Mouse (Mus musculus): ENCODE measurements around the gene Rgl3.

Rgl3 gene

GRCm38 (mm10) chr9:21983911-21984310 is 5.3 kb downstream of the Rgl3 start:
- no peak for DNase-seq (ENCODE audit: low read depth, low spot score)

- no peak for DNase-seq (ENCODE audit: low read depth, low spot score)
Measured at GRCm38 (mm10) chr9:21978398-21979128, 10.7 kb downstream of the Rgl3 start.

- peak; percentile 48 for DNase-seq (ENCODE audit: low read depth, low spot score)
Measured at GRCm38 (mm10) chr9:21977972-21978371, 11.3 kb downstream of the Rgl3 start.

- DNase-seq (ENCODE audit: low read depth, low spot score) = no peak
Measured at GRCm38 (mm10) chr9:21977331-21977730, 11.9 kb downstream of the Rgl3 start.

- DNase-seq (ENCODE audit: low read depth, low spot score) = no peak
Measured at GRCm38 (mm10) chr9:21976626-21977175, 12.5 kb downstream of the Rgl3 start.

GRCm38 (mm10) chr9:21969304-21969703 is 19.9 kb downstream of the Rgl3 start:
- no peak for DNase-seq (ENCODE audit: low read depth, low spot score)

GRCm38 (mm10) chr9:21968883-21969282 is 20.4 kb downstream of the Rgl3 start:
- DNase-seq (ENCODE audit: low read depth, low spot score) = no peak

- no peak for DNase-seq (ENCODE audit: low read depth, low spot score)
Measured at GRCm38 (mm10) chr9:21963417-21963816, 25.8 kb downstream of the Rgl3 start, which contains the start of gene Epor. Gene Epor (minus strand): TSS chr9:21963506.

- peak; percentile 76 for DNase-seq (ENCODE audit: low read depth, low spot score)
Measured at GRCm38 (mm10) chr9:21962416-21963059, 26.7 kb downstream of the Rgl3 start.

- no peak for DNase-seq (ENCODE audit: low read depth, low spot score)
Measured at GRCm38 (mm10) chr9:21962010-21962409, 27.2 kb downstream of the Rgl3 start.

- DNase-seq (ENCODE audit: low read depth, low spot score) = peak; percentile 21
Measured at GRCm38 (mm10) chr9:21961366-21961980, 27.8 kb downstream of the Rgl3 start.

GRCm38 (mm10) chr9:21960558-21961208 is 28.6 kb downstream of the Rgl3 start:
- DNase-seq (ENCODE audit: low read depth, low spot score) = no peak

GRCm38 (mm10) chr9:21960135-21960534 is 29.1 kb downstream of the Rgl3 start:
- no peak for DNase-seq (ENCODE audit: low read depth, low spot score)

GRCm38 (mm10) chr9:21959244-21959643 is 30.0 kb downstream of the Rgl3 start:
- no peak for DNase-seq (ENCODE audit: low read depth, low spot score)

- DNase-seq (ENCODE audit: low read depth, low spot score) = no peak
Measured at GRCm38 (mm10) chr9:21958372-21958771, 30.9 kb downstream of the Rgl3 start.

GRCm38 (mm10) chr9:21955570-21956281 is 33.5 kb downstream of the Rgl3 start, which contains the start of gene Swsap1:
Gene Swsap1 (plus strand): TSS chr9:21955755.
- peak; percentile 99 for DNase-seq (ENCODE audit: low read depth, low spot score)

- DNase-seq (ENCODE audit: low read depth, low spot score) = no peak
Measured at GRCm38 (mm10) chr9:21955225-21955569, 34.0 kb downstream of the Rgl3 start.

GRCm38 (mm10) chr9:21954635-21955034 is 34.6 kb downstream of the Rgl3 start:
- no peak for DNase-seq (ENCODE audit: low read depth, low spot score)

GRCm38 (mm10) chr9:21953600-21953999 is 35.6 kb downstream of the Rgl3 start:
- peak; percentile 44 for DNase-seq (ENCODE audit: low read depth, low spot score)

- DNase-seq (ENCODE audit: low read depth, low spot score) = peak; percentile 34
Measured at GRCm38 (mm10) chr9:21951977-21952376, 37.3 kb downstream of the Rgl3 start.

GRCm38 (mm10) chr9:21950322-21950721 is 38.9 kb downstream of the Rgl3 start:
- DNase-seq (ENCODE audit: low read depth, low spot score) = peak; percentile 52

Data from CD4-positive helper T cell, adult 2 months (primary cell).